Mouse (Mus musculus) bone marrow macrophage, adult 2 months (primary cell): Measurements from ENCODE around the gene Galnt17.

Source experiments
- CTCF ChIP-seq: IDR thresholded peaks from 2 replicates; pipeline ENCODE4 v1.5.1; 2012; ENCODE audit warnings: low read depth, mild to moderate bottlenecking, low read length, moderate library complexity
- POLR2A ChIP-seq: IDR thresholded peaks from 2 replicates; pipeline ENCODE4 v1.6.1; 2012; ENCODE audit warnings: mild to moderate bottlenecking, low read depth, low read length, borderline replicate concordance

GRCm38 (mm10) chr5:130978871-130979270 is 329.4 kb downstream of the Galnt17 start:
- TF ChIP-seq POLR2A (no peak), CTCF (no peak)
